Mouse (Mus musculus) liver, embryonic 14.5 days (tissue): ENCODE results near the gene Tnfrsf19.

Experiments
- CTCF ChIP-seq: IDR thresholded peaks from 2 replicates; pipeline ENCODE4 v1.5.1; 2016; ENCODE audit warnings: antibody characterized with exemption, low read depth, control low read depth
- EP300 ChIP-seq: IDR thresholded peaks from 2 replicates; pipeline ENCODE4 v1.6.1; 2016; ENCODE audit warnings: antibody characterized with exemption, low read depth

DNA sequence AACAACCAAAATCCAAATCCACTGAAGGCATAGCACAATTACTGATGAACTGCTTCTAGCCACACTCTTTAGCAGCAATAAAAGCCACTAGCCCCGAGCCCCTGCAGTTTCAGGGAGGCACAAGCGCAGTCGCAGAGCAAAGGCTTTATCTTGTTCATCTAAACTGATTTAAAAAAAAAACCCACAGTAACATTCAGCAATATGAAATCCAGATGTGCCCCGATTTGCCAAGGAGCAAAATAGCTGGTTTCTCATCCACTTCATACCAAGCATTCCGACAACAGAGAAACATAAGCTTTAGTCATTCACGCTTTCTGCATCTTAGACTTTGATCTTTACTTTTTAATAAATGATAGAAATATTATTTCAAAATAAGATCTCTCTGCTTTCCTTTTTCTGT is 68.2 kb downstream of the Tnfrsf19 start:
- TF ChIP-seq CTCF (no peak), EP300 (no peak)
